Mouse (Mus musculus): ENCODE data around the gene Tlr5.

- TF ChIP-seq CTCF (conservative IDR thresholded peaks at IDR 0.05 in 1 of 2, IDR thresholded peaks at IDR 0.05 in 1 of 2; ENCODE audit: low read depth in 2 of 2, low read length in 2 of 2) (no peak), ZNF384 (IDR thresholded peaks at IDR 0.05; ENCODE audit: low read depth, low read length) (no peak), IRF4 (IDR thresholded peaks at IDR 0.05; ENCODE audit: low read depth, low read length) (no peak)
Measured at GRCm38 (mm10) chr1:182957826-182958544, 3.4 kb downstream of the Tlr5 start.

Measured in CH12.LX (cell line).